Mouse (Mus musculus) embryo, embryonic 11 days (tissue): ENCODE results near the gene Rgp1.
A peak's percentile ranks its signal among the peaks of the same experiment; 100 is the strongest.

ENCODE experiments used
- DNase-seq: peaks from one replicate; pipeline ENCODE4 v3.0.0-alpha.2; 2015

The Rgp1 gene

DNA sequence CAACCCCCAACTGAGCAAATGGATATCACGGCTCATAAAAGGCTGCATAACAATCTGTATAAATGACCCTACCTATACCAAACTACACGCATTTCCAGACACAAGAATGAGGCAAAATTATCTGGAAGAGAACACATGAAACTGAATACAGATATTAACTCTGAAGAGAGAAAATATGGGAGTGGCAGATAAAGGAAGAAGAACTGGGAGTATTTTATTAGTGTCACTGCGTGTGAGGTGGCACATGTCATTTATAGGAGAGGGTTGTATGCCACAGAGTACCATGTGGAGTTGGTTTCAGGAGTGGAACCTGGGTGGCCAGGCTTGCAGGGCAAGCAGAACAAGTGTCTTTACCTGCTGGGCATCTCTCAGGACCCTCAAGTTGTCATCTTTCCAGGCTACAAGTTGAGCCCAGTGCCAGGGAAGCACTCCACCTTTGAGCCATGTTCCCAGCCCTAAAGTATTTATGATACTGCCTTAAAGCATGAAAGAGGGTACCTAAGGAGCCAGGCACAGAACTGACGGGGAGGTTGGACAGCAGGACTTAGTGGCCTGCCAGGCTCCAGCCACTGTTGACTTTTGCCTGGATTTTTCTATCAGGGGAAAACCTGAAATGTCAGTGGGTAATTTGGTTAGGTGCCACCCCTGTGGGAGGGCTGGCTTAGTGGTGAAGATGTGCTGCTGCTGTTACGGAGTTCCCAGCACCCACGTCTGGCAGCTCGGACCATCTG is 20.3 kb downstream of the Rgp1 start:
- no peak for DNase-seq

DNA sequence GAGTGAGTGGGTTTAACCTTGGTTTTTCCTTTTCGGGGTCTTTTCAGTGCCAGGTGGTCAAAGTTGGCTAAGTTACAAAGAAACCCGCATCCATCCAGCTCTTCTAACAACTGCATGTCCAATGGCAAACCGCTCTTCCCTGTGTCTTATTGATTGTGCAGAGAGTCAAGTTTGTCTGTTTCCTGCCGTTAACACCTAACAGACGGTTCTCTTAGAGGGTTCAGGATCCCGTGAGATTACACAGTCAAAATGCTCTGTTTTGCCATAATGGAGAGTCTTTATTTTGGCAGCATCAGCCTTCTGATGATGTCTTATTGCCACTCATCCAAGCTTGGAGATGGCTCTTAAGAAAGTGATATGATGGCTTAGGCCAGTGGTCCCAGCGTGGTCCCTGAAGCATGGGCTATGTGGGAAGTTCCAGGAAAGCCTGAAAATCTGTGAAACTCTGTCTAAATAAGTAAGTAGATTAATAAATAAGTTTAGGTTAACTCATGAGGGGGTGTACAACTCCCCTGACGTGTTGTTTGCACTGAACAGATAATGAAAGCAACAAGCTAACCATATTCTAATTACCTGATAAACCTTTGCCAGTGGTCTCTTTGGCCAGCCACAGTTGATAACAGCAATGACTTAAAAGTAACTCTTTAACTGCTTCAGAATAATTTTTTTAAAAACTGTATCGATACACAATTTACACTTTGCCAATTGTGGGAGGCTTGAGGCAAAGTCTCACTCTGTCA is 21.9 kb downstream of the Rgp1 start:
- no peak for DNase-seq

DNA sequence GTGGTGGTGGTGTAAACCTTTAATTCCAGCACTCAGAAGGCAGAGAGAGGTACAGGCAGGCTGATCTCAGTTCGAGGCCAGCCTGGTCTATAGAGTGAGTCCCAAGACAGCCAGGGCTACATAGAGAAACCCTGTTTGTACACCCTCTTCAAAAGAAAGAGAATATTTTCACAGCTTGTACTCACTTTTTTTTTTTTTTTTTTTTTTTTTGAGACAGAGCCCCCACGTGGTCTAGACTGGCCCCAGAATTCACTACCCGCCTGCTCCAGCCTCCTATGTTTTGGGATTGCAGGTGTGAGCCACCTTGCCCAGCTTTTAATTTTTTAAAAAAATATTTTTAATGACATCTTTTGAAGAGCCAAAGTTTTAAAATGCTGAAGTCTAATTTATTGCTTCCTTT is 25.6 kb downstream of the Rgp1 start:
- no peak for DNase-seq

DNA sequence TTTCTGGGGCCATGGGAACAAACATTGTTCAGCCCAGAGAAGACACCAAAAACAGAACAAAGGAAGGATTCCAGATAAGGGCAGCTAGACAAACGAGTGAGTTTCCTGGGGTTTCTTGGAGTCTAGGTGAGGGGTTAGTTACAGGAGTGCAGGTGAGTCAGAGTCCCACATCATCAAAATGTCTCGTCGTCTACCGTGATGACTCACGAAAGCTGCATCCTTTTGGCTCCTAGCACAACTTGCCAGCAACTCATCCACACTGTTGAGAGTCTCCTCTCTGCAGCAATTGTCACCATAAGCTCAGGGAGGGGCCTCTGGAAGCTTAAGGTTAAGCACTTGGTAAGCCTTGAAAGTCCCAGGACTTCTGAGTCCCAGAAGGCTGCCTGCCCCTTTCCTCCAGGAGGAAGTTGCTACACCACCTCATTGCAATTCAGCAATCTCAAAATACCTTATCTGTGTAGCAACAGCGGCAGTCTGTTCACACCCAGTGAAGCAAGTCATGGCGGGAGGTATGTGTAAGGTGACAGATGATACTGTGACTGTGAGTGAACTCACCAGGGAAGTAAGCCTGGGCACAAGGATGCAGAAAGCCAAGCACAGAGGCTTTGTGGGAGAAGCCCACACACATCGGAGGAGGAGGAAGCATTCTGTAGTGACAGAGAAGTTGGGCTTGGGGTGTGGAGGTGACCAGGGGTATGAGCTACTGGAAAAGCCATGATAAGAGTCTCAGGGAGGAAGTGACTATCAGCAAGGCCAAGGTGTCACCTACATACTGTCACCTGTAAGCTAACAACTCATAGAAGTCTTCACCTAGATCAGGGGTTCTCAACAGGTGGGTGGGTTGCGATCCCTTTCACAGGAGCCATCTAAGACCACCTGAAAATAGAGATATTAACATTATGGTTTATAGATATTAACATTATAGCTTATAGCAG is 26.5 kb downstream of the Rgp1 start:
- no peak for DNase-seq

DNA sequence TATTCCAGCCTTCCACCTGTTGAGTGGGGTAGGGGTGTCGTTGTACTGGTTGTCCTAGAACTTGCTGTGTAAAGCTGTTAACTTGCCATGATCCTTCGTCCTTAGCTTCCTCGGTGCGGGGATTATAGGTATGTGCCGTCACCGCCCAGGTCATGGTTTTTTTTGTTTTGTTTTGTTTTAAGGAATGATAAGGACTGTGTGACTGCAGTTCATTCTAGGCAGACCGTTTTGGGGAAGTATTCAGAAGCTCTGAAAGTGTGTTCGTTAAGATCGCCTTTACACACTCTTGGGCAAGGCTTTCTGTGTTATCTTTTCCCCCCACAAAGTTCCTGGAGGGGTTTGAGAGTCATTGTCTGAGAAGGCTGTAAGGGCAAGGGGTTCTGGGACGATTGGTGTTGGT is 34.0 kb downstream of the Rgp1 start:
- no peak for DNase-seq

DNA sequence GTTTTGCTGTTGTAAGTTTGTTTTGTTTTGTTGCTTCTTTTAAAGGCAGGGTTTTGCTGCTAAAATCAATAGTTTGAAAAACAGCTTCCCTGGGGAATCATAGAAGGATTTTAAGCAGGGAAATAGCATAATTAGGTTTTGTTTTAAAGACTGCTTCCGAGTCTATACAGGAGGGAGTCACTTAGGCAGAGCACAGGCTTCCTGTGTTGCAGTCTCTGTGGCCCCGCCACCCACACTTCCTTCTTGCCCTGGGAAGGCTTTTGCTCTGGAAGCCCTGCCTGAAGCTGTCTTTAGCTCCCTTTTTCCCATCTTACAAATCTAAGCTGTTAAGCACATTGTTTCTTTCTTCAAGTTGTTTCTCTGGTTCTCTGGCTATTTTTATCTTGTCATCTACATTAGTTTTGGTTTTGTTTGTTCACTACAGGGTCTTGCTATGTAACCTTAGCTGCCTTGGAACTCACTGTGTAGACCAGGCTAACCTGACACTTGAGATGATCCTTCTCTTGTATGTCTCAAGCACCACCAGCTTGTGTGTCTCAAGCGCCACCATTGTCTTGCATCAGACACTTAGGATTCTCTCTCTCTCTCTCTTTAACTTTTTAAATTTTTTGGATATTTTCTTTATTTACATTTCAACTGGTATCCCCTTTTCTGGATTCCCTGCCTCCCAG is 34.7 kb downstream of the Rgp1 start:
- no peak for DNase-seq

DNA sequence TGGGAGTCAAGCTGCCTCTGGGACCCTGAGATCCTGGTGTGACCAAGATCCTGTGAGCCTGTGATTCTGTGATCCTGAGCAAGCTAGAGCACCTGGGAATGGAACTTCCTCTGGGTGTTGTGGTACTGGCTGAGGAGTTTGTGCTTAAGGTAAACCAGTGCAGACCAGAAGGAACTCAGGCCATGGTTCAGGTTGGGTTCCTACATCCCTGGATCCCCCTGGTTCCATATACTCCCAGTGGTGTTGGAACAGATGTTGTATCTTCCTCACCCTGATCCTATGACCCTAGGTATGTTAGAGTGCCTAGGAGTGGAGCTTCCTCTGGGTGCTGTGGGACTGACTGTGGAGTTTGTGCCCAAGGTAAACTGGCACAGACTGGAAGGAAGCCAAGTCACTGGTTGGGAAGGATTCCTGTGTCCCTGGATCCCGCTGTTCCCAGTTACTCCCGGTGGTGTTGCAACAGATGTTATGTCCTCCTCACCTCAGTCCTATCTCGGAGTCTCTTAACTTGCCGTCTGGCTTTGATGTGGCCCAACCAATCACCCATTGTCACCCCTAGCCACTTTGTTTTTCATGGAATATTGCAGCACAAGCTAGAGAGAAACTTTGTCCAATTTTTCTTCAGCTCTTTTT is 41.7 kb downstream of the Rgp1 start:
- DNase-seq, result no peak

DNA sequence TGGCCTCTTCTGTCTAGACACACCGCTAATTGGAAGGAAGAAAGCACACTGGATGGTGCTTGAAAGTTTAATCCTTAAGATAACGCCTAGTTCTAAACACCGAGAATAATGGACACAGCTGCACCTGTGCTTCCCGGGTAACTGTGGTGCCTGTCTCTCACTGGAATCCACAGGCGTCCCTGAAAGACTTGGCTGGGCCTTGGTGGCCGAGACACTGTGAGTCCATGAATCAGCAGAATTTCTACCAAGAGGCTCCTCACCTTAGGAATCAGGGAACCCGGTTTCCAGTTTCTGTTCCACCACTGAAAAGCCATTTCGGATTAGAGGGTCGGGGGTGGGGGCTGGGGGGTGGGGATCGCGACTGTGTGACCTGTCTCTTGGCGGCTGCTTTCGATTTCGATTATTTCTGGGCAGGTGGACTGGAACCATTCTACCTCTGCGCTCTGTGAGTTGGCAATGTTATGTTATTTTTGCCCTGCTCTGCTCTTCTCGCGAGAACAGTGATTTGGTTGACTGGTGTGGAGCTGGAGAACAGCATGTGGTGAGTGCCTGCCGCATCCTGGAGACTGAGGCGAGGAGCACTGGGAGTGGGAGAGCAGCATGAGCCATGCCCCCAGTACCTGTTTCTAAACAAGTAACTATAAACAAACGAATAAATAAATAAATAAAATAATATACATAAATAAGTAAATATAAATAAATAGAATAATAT is 50.7 kb downstream of the Rgp1 start:
- DNase-seq, result peak; percentile 48

DNA sequence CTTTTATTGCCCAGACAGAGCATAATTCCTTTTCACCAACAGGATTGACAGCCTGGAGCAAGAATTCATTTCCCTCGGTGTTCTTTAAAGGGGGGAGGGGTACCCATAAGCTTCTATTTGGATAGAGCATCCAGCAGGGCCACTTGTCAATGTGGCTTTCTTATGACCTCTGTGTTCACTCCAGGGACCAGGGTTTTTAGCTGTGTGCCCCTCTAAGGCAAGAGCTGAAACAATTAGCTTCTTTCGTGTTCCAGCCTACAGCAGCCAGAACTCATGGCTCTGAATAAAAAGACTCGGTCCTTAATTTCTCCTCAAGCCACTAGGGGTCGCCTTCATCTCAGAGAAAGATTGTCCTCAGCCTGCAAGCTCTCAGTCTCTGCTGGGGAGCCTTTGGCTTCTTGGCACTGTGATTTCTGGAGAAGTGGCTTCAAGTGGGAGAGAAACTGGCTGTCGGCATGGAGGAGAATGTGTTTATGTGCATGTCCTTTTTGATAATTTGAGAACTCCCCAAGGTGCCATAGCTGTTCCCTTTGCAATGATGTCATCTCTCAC is 51.6 kb downstream of the Rgp1 start:
- peak; percentile 90 for DNase-seq

DNA sequence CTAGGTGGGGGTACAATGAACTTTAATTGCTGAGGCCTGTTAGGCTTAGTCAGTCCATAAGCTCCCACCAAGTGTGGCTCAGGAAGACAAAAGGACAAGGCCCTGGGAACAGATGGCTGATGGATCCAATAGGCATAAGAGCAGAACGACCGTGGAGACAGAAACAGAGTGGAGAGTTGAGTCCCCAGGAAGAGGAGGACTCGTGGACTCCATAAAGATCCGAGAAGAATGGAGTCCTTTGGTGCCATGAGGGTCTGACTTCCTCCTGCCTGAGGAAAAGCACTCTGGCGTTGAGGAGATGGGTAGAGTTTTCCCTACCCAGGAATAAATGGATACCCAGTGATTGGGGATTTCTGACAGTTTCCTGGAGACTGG is 52.1 kb downstream of the Rgp1 start:
- no peak for DNase-seq

DNA sequence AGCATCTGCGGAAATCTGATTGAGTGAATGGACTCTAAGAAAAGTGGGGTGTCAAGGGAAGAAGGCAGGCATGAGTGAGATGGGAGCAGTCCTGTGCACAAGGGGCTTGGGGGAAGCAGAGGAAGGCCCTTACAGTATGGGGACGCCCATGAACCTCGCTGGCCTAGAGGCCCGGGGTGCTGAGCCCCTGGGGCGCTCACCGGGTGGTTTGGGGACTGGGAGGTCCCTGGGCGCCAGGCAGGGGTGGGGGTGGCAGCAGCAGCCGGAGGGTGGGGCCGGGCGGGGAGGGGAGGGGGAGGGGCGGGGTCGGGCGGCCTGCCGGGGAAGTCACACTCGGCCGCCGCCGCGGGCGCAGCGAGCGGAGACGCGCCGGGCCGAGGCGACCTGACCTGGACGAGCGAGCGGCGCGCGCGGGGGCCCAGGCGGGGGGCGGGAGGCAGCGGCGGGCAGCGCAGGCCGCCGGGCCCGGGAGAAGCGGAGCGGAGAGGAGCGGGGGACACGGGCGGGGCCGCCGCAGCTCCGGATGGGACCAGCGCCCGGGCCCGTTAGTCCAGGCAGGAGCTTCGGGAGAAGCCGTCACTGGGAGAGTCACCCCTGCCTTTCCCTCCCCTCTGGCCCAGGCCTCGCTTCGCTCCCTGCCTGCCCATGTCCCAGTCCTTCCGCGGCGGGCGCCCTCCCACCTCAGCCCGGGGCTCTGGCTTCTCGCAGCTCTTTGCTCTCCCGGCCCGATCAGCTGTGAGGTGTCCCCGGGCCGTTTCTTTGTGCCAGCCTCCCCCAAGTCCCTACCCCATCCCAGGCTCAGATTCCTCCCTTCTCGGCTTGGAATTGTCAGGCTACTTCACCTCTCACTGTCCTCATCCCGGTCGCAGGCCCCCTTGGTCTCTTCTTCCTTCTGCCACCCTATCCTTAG is 52.8 kb downstream of the Rgp1 start, which contains the start of gene Npr2:
TSS of gene Npr2 (plus strand) at position 890 of the 910 bp plus-strand sequence.
- peak; percentile 74 for DNase-seq

DNA sequence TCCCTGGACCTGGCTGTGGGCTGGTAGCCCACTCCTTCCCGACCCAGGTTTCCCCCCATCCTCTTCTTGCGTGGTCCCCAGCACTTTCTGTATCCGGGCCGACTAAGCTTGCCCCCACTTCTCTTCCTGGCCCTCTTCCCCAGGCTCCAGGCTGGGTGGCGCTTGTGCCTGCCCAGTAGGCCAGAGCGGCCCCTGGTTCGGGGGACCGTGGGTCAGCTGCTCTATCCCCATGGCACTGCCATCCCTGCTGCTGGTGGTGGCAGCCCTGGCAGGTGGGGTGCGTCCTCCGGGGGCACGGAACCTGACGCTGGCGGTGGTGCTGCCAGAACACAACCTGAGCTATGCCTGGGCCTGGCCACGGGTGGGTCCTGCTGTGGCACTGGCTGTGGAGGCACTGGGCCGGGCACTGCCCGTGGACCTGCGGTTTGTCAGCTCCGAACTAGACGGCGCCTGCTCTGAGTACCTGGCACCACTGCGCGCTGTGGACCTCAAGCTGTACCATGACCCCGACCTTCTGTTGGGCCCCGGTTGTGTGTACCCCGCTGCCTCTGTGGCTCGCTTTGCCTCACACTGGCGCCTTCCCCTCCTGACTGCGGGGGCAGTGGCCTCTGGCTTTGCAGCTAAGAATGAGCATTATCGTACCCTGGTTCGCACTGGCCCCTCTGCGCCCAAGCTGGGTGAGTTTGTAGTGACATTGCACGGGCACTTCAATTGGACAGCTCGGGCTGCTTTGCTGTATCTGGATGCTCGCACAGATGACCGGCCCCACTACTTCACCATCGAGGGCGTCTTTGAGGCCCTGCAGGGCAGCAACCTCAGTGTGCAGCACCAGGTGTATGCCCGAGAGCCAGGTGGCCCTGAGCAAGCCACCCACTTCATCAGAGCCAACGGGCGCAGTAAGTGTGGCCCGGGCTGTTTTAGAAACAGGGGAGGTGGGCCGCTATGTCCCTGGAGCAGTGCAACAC is 53.7 kb downstream of the Rgp1 start:
- peak; percentile 15 for DNase-seq

DNA sequence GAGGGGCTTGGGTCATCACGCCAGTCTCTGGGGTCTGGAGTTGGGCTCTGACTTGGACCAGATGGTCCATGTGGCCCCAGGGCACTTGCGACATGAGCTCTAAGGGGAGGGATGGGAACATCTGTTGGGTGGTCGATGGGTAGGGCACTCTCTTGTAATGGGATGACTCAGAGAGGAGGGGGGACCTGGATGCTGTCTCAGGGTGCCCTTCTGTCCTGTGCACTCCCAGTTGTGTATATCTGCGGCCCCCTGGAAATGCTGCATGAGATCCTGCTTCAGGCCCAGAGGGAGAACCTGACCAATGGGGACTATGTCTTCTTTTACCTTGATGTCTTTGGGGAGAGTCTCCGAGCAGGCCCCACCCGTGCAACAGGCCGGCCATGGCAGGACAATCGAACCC is 54.8 kb downstream of the Rgp1 start:
- peak; percentile 24 for DNase-seq

DNA sequence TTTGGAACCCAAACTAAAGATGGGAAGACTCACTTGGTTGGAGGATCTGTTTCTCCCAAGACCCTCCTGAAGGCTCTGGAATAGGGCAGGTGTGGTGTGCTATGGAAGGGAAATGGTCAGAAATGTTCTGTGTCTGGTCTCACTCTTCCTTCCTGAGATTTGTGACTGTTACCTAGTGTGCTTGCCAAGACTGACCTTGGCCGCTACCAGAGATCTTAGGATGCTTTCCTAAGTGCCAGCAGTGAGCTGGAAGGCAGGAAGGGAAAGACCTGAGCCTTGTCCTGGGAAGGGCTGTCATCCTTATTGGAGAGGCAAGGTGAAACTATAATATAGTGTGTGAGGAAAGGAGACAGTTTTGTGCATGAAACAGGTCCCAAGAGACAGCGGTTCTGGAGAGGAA is 55.2 kb downstream of the Rgp1 start:
- DNase-seq, result no peak

DNA sequence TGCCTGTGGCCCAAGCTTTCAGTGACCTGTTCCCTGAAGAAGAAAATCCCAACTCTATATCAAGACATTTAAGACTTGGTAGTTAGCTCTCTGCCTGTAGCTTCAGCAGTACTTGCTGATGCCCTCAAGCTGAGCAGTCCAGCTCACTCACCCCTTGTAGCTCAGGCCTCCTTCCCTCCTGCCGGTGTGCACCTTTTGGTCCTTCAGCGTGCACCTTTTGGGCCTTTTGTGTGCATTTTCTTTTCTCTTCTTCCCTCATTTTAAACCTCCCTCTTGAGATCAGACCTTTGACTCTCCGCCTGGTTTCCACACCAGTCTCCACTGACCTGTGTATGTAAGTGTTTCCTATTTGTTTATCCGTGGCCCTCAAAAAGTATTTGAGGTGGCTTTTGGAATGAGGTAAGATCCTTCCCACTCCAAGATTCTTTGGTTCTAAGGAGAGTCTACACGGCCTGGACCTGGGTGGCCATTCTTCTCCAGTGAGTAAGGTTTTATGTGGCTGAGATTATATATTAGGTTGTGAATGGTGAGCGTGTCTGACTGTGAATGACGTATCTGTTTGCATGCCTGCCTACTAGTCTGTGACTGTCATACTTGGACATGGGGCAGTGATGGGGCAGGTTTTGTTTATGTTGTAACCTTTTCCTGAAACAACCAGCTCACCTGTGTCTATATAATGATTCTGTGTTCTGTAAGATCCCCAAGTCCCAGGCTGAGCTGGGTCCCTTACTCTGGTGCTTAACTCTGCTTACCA is 56.3 kb downstream of the Rgp1 start:
- no peak for DNase-seq

DNA sequence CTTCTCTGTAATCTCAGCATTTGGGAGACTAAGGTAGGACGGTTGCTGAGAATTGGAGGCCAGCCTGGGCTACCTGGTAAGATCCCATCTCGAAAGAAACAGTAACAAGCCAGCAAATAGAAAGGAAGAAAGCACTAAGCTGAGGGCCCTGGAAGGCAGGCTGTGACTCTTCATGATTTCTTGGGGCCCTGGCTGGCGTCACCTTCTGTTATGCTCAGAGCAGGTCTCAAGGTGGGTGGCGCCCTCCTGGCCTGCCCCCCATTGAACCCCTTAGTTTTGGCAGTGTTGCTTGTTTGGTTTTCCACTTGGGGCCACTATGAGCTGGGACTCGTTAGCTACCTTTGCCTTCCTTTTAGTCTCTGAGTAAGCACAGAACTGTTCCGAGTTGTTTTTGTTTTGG is 58.2 kb downstream of the Rgp1 start:
- no peak for DNase-seq
